Mouse (Mus musculus) small intestine, adult 2 months (tissue): ENCODE measurements around the gene Pigt.

Experiments
- CTCF ChIP-seq: fragments of 200-500 bp; IDR thresholded peaks from 2 replicates; pipeline ENCODE4 v1.5.1; 2012; ENCODE audit warnings: low read depth, mild to moderate bottlenecking, control low read depth, inconsistent platforms, low read length, moderate library complexity, mixed read lengths; ENCODE audit not compliant: insufficient replicate concordance, insufficient read length; ENCODE audit errors: extremely low read depth
- POLR2A ChIP-seq: fragments of 200-500 bp; IDR thresholded peaks from 2 replicates; pipeline ENCODE4 v1.6.1; 2012; ENCODE audit warnings: low read depth, mild to moderate bottlenecking, control low read depth, inconsistent platforms, low read length, moderate library complexity

- TF ChIP-seq POLR2A (no peak), CTCF (no peak)
Measured at GRCm38 (mm10) chr2:164518266-164519170, 21.2 kb downstream of the Pigt start.
